Mouse (Mus musculus): ENCODE data around the gene Wdsub1.

Wdsub1 gene

DNA sequence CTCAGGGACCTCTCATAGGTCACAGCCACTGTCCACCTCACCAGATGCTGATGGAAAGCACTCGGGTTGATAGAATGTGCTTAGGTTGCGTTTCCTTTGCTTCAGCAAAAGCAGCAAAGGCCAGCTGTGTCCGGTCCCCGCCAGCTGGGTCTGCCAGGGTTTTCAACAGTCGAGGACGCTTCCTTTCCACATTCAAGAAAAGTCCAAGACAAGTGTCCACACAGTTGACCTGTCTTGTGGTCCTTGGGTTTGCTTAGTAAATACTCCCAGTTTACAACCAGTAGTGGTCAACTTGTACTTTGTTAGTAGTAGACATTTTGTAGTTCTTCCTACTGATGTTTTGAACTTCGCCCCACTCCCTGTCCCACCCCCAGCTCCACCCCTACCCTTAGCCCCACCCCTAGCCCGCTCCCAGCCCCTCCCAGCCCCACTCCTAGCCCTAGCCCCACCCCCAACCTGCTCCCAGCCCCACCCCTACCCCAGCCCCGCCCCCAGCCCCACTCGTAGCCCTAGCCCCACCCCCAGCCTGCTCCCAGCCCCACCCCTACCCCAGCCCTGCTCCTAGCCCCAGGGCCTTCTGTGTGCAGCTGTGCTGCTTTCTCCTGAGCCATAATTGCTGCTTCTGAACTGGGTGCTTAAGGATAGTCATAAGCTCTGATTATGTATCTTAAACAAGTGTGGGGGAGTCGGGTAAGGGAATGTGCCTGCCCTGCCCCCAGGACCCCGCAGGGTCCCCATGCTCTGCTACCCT is 41.0 kb downstream of the Wdsub1 start:
- no peak for DNase-seq (ENCODE audit: low spot score)

DNA sequence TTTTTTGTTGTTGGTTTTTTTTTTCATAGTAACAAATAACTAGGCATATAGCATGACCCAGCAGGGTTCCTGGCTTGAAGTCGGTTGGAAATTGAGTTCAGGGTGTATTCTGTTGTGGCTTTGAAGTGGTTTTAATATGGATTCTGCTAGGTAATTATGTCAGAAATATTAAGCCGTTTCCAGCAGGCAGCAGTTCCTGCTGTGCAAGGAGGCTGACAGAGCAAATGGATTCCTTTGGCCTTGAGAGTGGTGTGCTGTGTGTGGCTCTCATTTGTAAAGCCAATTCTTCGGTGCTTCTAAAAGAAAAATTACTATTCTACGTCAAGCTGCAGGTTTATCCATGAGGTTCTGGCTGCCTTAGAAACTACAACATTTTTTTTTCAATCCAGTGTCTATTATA is 42.2 kb downstream of the Wdsub1 start:
- no peak for DNase-seq (ENCODE audit: low spot score)

GRCm38 (mm10) chr2:59839755-59840154 is 42.6 kb downstream of the Wdsub1 start:
- no peak for DNase-seq (ENCODE audit: low spot score)

DNA sequence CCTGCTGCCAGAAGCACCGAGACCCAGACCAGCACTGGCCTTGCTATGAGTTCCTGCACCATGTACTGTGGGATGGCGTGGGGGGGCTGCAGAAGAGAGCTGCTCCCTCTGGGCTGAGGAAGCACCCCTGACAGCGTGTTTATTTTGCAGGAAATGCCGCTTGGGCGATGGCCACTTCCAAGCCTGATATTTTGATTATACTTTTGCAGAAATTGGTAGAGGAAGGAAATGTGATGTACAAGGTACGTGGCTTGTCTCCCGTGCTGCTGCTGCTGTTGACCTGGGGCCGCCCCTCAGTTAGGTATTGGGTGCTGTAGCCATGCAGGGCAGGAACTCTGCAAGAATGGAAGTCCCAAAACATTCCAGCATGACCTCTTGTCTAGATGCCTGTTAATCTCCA is 43.6 kb downstream of the Wdsub1 start:
- DNase-seq (ENCODE audit: low spot score): no peak

DNA sequence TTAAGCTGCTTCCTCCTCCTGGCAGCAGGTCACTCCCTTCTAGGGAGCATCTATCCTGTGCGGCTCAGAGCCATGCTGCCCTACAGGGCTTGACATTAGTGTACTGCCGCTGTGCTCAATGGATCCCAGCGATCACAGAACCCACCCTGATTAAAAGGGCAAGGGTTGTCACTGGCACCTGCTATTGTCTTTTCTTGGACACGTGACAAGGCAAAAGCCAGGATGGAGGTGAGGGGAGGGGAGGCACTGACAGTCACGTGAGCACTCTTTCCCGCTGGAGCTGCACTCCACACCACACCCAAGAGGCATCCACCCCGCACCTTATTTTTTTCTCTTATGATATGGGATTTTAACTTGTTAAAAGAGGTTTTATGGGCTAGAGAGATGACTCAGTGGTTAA is 50.6 kb downstream of the Wdsub1 start:
- DNase-seq (ENCODE audit: low spot score): no peak

DNA sequence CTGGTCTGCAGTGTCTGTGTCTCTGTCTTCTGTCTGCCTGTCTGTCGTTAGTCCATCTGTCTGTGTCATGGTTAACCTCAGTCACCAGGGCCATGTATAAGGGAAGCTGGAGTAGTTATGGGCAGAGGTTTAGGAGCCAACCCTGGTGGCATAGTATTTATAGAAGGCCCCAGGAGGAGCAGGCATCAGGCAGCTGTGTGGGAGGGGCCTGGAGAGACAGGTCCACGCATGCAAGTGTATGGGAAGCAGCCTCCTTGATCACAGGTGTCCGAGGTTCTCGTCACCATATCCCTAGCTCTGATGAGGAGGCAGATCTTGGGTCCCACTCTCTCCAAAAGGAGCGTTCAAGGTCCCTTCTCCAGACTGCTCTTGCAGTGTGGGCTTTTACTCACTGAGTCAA is 51.5 kb downstream of the Wdsub1 start:
- no peak for DNase-seq (ENCODE audit: low spot score)

DNA sequence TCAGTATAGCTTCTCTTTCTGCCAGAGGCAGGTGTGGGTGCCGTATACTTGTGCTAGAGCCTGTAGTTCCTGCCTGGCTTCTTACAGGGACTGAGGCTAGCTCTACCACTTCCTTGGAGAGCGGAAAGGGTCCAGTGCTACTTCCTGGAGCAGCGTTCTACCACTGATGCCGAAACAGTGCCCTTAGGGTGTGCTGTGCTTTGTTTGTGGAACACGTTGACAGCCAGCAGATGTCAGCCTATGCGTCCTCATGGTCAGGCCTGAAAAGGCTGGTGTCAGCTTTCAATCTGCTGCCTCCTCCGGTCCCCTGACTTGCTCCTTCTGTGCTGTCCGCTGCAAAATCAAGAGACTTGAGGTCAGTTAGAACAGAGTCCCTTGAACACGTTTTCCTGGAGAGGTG is 52.2 kb downstream of the Wdsub1 start:
- peak; percentile 69 for DNase-seq (ENCODE audit: low spot score)

GRCm38 (mm10) chr2:59829718-59830117 is 52.7 kb downstream of the Wdsub1 start:
- no peak for DNase-seq (ENCODE audit: low spot score)

GRCm38 (mm10) chr2:59828777-59829508 is 53.4 kb downstream of the Wdsub1 start:
- DNase-seq (ENCODE audit: low spot score): peak; percentile 73

DNA sequence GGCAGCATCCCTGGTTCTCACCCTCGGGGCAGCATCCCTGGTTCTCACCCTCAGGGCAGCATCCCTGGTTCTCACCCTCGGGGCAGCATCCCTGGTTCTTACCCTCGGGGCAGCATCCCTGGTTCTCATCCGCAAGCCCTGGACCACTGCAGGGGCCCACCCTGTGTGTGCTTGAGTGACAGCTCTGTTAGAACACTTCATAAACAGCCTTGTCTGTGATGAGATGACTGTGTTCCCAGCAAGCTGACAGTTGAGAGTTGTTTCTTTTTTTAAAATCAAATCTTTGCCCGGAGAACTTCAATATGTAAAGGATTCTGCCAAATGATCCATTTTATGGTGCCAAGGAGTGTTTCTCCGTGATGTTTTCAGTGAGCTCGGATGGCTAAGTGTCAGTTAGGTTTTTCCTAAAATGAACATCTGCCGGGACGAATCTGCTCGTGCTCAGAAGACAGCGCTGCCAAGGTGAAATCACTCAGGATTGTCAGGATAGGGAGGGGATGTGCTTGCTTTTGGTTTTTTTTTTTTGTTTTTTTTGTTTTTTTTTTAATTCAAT is 54.2 kb downstream of the Wdsub1 start:
- DNase-seq (ENCODE audit: low spot score): no peak

GRCm38 (mm10) chr2:59825380-59825779 is 57.0 kb downstream of the Wdsub1 start:
- no peak for DNase-seq (ENCODE audit: low spot score)

DNA sequence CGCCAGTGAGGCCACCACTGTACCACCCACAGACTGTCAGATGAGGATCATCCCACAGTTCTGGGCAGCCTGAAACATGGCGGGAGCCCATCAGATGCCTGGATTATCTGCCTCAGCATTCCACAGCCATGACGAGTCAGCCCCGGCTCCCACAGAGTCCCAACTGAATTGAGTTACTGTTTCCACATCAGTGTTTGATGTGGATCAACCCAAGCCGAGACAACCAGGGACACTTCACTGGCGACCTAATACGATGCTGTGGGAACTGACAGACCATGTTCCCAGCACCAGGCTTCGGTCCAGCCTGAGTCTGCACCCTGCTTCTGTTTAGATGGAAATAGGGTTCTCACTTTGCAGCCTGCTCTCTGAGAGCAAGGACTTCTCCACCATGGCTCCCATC is 58.1 kb downstream of the Wdsub1 start:
- DNase-seq (ENCODE audit: low spot score): peak; percentile 29

DNA sequence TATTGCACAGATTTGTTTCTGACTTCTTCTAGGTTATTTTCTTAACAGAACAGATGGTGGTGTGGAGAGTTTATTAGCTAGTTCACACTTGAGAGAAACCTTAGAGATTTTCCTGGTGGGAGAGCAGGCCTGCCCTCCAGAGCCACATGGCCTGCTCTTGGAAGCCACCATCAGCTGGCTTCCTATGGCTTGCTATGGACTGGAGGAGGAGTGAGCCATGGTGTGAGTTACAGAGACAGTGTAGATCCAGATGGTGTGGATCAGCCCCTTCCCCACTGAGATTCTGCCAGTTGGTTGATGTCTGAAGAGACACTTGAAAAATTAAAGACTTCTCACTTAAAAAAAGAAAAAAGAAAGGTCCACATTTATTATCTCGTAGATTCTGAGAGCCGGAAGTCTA is 61.3 kb downstream of the Wdsub1 start:
- DNase-seq (ENCODE audit: low spot score): no peak

- no peak for DNase-seq (ENCODE audit: low spot score)
These were observed 62.3 kb downstream of the Wdsub1 start for GRCm38 (mm10) chr2:59820088-59820487.

- DNase-seq (ENCODE audit: low spot score): no peak
These were observed 63.0 kb downstream of the Wdsub1 start for GRCm38 (mm10) chr2:59819415-59819814.

DNA sequence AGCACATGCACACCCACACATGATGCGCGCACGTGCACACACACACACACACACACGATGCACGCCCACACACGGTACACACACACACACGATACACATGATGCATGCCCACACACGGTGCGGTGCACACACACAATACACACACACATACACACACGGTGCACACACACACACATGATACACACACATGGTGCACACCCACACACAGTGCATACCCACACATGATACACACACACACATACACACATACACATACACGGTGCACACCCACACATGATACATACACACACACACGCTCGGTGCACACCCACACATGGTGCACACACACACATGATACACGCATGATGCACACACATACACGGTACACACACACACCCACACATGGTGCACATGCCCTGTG is 63.7 kb downstream of the Wdsub1 start:
- DNase-seq (ENCODE audit: low spot score): no peak

- no peak for DNase-seq (ENCODE audit: low spot score)
These were observed 67.4 kb downstream of the Wdsub1 start for GRCm38 (mm10) chr2:59814997-59815396.

DNA sequence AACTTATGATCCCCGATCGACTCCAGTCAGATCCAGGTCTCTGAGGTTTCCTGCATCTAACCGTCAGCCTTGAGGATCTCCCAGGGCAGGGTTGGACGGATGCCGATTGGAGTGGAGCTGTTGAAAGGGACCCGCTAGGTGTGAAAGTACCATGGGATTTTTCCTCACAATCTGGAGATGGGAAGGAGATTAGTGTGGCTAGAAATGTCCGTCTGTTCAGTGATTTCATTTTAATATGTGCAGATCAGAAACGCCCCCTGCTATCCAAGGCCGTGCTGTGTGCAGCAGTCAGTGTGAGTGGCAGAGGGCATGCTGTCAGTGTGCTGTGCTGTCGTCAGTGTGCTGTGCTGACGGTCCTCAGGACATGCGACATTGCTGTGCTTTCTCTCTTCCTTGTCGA is 68.9 kb downstream of the Wdsub1 start:
- no peak for DNase-seq (ENCODE audit: low spot score)

DNA sequence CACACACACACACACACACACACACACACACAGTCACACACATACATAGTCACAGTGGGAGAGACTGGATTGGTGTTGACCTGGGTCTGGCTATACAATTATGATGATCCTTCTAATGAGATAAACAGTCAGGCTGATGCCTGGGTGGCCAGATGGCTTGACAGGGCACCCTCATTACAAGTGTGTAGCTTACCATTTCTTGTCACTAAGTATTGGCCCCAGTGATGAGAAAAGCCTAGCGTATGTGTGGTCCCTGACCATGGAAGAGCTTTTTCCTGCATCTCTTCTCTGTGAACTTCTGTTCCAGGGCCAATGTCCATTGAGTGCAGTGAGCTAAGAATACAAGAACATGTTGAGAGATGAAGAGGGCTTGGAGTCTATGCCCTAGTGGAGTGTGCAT is 69.8 kb downstream of the Wdsub1 start:
- DNase-seq (ENCODE audit: low spot score): peak; percentile 51

DNA sequence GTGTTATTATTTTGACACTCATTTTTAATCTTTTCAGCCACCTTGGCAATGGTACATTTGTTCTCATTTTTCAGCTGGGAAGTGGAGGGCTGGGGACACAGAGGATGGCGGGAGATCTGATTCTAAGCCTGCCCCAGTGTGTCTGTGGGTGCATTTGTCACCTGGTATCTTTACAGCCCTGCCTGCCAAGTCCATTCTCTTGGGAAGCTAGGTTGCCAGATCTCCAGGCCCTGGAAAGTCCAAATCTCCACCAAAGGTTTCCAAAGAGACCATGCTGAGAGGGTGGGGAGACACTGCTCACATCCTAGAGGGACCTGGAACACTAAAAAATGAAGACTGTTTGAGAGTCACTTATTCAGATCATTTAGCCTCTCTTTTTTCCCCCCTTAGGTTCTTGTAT is 71.1 kb downstream of the Wdsub1 start:
- no peak for DNase-seq (ENCODE audit: low spot score)

DNA sequence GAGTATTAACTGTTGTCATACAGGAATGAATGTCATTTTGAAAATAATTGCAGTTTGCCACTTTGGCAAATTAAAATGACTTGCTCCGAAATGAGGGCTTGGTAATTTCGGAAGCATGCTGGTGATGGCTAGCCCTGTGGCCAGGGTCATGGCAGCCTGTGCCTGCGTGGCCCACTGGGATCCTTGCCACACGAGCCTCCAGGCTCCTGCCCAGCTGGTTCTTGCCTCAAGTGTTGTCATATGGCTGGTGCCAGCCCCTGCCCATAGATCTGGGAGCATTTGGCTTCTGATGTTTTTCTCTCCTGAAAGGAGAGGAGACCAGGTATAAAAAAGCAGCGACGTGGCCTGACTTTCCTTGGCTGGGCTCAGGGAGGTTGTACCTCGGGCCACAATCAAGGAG is 72.4 kb downstream of the Wdsub1 start:
- DNase-seq (ENCODE audit: low spot score): no peak

- DNase-seq (ENCODE audit: low spot score): no peak
These were observed 73.8 kb downstream of the Wdsub1 start for GRCm38 (mm10) chr2:59808608-59809007.

- DNase-seq (ENCODE audit: low spot score): peak; percentile 18
These were observed 76.4 kb downstream of the Wdsub1 start for GRCm38 (mm10) chr2:59806038-59806437.
